Mouse (Mus musculus) frontal cortex, postnatal 10 days (tissue): Measurements from ENCODE around the gene Olfr862.

ENCODE experiments used
- DNase-seq, 2 experiments: peaks; one replicate each; pipeline ENCODE4 v3.0.0; 2022; ENCODE audit warnings: low spot score in 2 of 2, mixed read lengths in 1 of 2

Olfr862 gene

DNA sequence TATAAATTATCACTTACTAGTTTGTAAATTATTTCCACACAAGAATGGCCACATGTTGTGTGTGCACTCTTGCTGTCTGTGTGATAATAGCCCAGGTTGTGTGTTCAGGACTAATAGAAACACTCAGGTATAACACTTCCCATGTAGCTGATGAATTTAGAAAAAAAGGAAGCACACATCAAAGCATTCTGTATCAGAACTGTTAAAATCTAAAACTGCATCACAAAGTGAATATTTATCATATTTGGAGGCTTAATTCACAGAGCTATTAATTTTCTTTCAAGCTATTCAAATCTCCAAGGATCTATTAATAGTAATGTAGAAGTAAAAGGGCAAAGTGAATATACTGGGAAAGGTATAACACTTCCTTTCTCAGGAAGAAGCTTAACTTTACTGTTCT is at the start of gene Olfr862:
Olfr862 (minus strand) TSS at position 101 of the 400 bp plus-strand sequence.
- DNase-seq, result no peak

DNA sequence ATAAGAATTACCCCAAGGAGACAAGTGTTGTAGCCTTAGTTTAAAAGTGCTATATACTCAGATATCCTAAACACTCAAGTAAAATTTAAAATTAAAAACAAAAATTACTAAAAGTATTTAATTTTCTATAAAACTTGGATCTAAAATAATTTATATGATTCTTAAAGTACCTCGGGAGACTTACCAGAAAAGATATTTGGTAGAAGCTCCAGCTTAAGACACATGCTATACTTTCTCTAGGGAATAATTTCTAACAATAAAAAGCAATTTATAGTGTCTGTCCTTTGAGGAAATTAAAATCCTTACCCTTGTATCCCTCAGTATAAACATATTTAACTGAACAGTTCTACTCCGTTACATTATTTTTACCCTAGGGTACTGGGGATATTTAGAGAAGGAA is 28.8 kb upstream of the Olfr862 start, which contains the start of gene Olfr77:
Olfr77 (plus strand) TSS at position 301 of the 400 bp plus-strand sequence.
- DNase-seq, result no peak

DNA sequence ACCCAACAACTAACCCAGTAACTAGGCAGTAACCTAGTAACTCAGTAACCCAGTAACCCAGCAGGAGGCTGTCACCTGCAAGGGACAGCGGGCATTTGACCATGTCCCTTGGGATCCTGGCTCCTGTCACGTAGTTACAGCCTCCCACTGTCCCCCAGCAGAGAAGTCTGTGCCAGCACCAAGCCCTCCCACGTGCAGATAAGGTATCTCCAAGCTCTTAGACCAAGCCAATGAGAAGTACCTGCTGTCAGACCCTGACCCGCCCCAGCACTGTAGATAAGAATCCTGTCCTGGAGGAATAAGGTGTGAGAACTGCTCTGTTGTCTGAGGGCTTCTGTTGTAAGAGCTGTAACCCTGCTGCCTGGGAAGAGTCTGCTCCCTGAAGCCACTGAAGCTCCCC is 23.4 kb upstream of the Olfr862 start:
- no peak for DNase-seq

DNA sequence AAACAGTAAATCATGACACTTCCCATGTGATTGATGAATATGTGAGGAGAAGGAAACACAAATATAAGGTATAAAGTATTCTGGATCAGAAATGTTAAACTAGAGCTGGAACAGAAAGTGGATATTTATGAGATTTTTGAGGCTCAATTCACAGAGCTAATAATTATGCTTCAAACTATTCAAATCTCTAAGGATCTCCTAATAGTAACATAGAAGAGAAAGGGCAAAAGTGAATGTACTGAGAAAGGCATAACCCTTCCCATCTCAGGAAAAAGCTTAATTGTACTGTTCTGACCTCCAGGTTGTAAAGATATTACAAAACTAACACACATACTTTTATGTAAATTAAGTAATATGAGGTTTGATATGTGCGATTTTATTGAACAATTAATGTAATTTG is 38.2 kb downstream of the Olfr862 start, which contains the start of gene Olfr860:
Olfr860 (minus strand) TSS at position 101 of the 400 bp plus-strand sequence.
- DNase-seq, result no peak
